Mouse (Mus musculus) mouse embryonic stem cell (cell line): ENCODE measurements around the gene D3Ertd751e.

Experiments used
- in situ Hi-C, 2 experiments: fragments of 300-500 bp; cut with MboI; formaldehyde crosslinking; loops; 1 replicate in 1 of 2; 3 replicates in 1 of 2; pipeline ENCODE4 v1.14.3; 2019 to 2020; ENCODE audit warnings: low sequenced_read_pairs in 2 of 2, low pct_unique_long_range_greater_than_20kb in 1 of 2, mixed read lengths in 1 of 2; ENCODE audit not compliant: unreplicated experiment in 1 of 2

D3Ertd751e gene

DNA sequence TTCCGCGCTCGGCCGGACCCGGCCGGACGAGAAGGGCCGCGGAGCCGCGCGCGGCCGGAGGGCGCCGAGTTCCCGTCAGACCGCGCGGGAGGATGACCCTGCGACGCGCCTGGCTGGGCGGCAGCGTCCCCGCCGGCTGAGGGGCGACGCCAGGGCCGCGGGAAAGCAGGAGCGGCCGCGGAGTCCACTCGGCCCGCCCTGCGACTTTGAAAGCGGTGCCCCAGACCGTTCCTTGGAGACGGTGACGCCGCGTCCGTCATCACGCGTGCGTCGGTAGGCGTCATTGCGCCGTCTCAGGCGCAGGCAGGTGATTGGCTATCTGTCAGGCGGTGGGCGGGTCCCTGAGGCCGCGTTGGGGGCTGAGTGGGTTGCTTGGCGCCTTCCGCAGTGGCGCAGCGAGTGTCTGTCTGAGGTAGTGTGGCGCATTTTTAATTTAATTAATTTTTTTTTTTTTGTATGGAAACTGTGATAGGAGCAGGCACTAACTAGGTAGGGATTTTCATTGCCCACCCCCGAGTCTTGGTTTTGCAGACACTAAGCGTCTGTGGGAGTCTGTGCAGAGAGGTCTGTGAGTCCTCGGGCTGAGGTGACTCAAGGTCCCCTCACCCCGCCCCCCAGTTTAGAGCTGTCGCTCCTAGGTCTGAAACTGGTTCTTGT lies at the start of gene D3Ertd751e, which contains the start of gene Sclt1:
Gene D3Ertd751e (plus strand): TSS at position 334 of the 657 bp plus-strand sequence.
Gene Sclt1 (minus strand): TSS at position 237 of the 657 bp plus-strand sequence.
- in situ Hi-C loops: no loop called here

DNA sequence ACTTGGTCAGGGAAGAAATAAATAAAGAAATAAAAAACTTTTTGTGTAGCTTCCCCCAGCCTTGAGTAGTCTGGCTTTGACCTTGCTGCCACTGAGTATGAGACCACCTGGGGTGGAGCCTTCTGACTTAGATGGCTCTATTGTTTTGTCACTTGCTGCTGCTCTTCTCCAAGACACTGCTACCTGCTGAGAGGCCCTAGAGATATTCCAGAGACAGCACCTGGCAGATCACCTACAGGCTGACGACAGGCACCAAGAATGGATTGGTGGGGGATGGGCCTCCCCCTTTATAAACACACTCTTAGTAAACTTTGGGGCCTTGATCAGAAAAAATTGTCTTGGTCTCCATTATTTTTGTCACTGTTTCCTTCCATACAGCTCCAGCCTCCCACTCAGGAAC lies 46.7 kb upstream of the D3Ertd751e start:
- in situ Hi-C loops: no loop called here

DNA sequence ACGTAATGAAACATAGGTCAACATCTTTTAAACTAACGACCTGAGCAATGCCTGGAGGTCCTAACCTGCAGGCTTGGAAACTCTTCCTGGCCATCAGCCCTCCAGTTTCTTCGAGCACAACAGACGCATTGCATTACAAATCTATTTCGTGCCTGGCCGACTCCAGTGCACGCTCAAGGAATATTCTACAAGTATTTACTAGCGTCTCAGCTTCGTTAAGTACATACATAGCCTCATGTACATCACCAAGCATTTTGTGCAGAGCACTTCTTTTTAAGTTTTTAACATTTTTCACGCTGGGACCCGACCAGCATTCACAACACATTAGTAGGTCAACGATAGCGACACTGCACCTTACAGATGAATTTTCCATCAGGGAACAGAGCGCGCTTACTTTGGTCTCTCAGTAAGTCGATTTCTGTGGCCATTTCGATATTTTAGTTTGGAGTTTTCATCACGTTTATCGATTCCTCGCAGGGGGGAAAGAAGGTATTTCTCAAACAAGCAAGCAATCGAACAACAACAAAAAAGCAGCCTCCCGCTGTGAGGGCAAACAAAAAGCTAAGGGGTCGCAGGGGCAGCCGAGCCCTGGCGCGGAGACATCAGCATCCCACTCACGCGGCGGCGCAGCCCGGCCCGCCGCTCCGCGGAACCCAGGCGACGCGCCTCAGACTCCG lies 672 bp upstream of the D3Ertd751e start:
- in situ Hi-C loops: no loop called here

DNA sequence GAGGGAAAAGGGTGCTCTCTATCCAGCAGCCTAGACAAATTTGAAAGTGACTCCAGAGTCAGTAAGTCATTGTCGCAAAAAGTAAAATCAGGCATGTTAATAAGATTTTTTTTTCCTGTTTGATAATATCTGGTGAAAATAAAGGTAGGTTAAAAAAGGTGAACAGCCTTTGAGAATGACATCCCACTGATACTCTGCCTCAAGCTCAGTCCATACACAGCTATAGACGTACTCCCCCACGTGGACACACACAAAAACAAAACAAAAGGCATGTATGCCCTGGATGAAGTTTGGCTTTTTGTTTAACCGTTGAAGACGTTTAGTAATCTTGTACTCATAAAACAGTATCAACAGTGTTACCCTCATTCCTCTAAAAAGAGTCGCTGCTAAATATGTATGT lies 1.0 kb downstream of the D3Ertd751e start:
- in situ Hi-C loops: no loop called here

DNA sequence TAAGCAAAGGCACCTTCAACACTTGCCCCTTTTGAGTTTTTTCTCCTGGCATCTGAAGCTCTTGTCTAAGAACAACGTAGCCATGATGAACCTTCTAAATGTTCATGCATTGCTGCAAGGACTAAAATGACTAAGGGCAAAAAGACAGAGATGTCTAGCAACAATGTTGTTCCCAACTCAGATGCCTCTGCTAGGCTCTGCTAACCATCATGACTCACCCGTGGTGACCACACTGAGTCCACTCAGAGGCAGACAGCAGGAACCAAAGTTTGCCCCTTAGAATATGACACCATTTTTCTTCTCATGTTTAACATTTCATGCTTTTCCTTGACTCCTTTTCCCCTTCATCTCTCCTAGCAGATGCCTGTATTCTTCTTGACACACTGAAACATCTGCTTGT lies 12.1 kb downstream of the D3Ertd751e start:
- in situ Hi-C loops: no loop called here

DNA sequence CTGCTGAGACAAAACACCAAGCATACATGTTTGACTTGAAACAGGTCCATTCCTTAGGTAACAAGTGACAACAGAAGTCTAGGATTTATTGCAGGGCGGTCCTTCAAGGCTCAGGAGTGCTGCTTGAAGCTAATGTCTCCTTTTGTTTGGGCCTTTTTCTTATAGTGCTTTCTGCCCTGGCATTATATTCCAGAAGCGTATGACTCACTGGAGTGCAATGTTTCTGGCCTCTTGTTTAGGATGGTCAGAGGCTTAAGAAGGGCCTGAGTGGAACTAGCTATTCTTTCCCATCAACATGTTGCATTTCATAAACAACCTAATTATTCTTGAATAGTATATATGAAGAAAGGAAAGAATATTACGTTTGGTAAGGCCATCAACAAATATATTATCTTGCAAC lies 19.7 kb downstream of the D3Ertd751e start:
- in situ Hi-C loops: no loop called here

DNA sequence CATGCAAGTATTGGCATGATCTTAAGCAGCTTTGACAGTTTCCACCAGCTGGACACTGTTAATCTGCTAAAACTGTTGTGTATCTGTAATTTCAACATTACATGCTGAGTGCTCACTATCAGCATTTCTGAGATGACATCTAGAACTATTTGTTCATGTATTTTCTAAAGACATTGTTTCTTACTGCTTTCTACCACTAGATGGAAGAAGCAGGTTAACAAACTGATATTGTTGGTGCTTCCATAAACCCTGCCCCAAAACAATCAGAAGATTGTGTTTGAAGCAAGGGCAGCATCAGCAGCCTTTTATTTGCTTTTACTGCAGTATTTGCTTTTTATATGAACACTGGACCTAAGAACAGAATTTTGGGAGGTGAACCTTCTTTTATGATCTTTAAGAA lies 70.0 kb downstream of the D3Ertd751e start:
- in situ Hi-C loops: no loop called here
